In the genomic region with DNA sequence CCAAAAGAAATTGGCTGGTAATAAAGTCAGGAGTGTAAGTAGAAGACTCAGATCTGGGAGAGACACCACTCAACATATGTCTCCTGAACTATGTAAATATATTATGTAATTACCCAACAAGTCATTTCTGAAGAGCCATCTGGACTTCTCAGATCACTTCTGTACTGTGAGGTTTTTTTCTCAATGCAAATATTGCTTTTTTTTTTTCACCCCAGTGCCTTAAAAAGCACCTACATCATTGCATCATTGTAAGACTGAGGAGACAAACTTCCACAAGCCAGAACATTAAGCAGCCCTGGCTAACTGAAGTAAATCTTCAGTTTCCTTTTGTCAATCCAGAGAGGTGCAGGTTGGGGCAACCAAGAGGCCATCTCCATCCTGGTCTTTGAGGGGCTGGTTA, we compare ENCODE assay signal across 34 mouse cellular contexts. TPM values are rescaled to one million over a fixed set of nuclear protein-coding genes. Genes with fewer than 3 reads are reported as not detected.
DNase-seq lines count a peak whose midpoint lies in the region; TF ChIP-seq lines count a peak whose summit lies in the region.
"Had no signal": no experiment of that assay in that cellular context is flagged by ENCODE, and none has a peak within 500 bp of the region (broad histone marks: within the 10 kb centered on the region; RNA-seq: fewer than 3 reads in every experiment).

No protein-coding gene starts in this region.

- no peaks in the 10 kb centered on the region for H3K27me3 ChIP-seq in CH12.LX (replicated peaks)
- H3K27me3 ChIP-seq: embryonic facial prominence, embryonic 15.5 days; forebrain, embryonic 12.5 days; hindbrain, embryonic 15.5 days; limb, embryonic 15.5 days; midbrain, embryonic 13.5 days; neural tube, embryonic 13.5 days had no signal

- H3K9me3 ChIP-seq in CH12.LX (replicated peaks; ENCODE audit: low read length), result peaks cover 9% of the 10 kb centered on the region
- H3K9me3 ChIP-seq: embryonic facial prominence, embryonic 10.5 days; embryonic facial prominence, embryonic 15.5 days; forebrain, embryonic 12.5 days; hindbrain, embryonic 10.5 days; hindbrain, embryonic 15.5 days; limb, embryonic 10.5 days; limb, embryonic 15.5 days; midbrain, embryonic 13.5 days; neural tube, embryonic 13.5 days had no signal

- peak; percentile 20 to 70 for DNase-seq in frontal cortex, adult 2 months (ENCODE audit: extremely low spot score in 1 of 2, low spot score in 1 of 2)
- no peak for DNase-seq in frontal cortex, postnatal 25 days (ENCODE audit: low spot score in 2 of 2)
- peak; percentile 22 to 42 for DNase-seq in left cerebral cortex, adult 9 months (ENCODE audit: low spot score in 2 of 2)
- DNase-seq in left cerebral cortex, adult 18-20 months (ENCODE audit: low spot score in 2 of 2), result no peak
- peak; percentile 92 for DNase-seq in CH12.LX (ENCODE audit: extremely low read depth)
- peak; percentile 84 for DNase-seq in telencephalon, adult 2 months (ENCODE audit: low read depth, low spot score)
- no peak for DNase-seq in kidney, postnatal 10 days
- DNase-seq: adrenal gland, postnatal 25 days; cerebellum, adult 2 months; cerebellum, postnatal 14 days; forebrain, postnatal 0 days; gastrocnemius, postnatal 10 days; heart, postnatal 14 days; kidney, adult 11 months; kidney, postnatal 36 days; layer of hippocampus, postnatal 36 days; lung, adult 2 months; lung, postnatal 10 days; thymus, postnatal 14 days had no signal

- no peaks in the 10 kb centered on the region; the same call in 1 of the 2 replicates for H3K79me2 ChIP-seq in CH12.LX (replicated peaks; ENCODE audit: control insufficient read depth, extremely low read depth, insufficient read depth, poor library complexity, severe bottlenecking)

- peak overlapping the region in 2 of 3 experiments; percentile 1 to 19 for H3K4me3 ChIP-seq in CH12.LX (replicated peaks in 1 of 3; ENCODE audit: low read depth in 2 of 3, low read length in 2 of 3, poor library complexity in 1 of 3)
- H3K4me3 ChIP-seq: embryonic facial prominence, embryonic 10.5 days; embryonic facial prominence, embryonic 15.5 days; forebrain, embryonic 12.5 days; hindbrain, embryonic 10.5 days; hindbrain, embryonic 15.5 days; limb, embryonic 10.5 days; limb, embryonic 15.5 days; midbrain, embryonic 13.5 days; neural tube, embryonic 13.5 days had no signal

- no peak for TF ChIP-seq CTCF in CH12.LX (conservative IDR thresholded peaks at IDR 0.05 in 1 of 2, IDR thresholded peaks at IDR 0.05 in 1 of 2; ENCODE audit: low read depth in 2 of 2, low read length in 2 of 2)

- H3K4me2 ChIP-seq in CH12.LX (ENCODE audit: insufficient read depth, low read depth, poor library complexity, severe bottlenecking), result 0 out of 2 replicates have a peak overlapping the region, but pooled peaks have one; percentile 49
- H3K4me2 ChIP-seq: embryonic facial prominence, embryonic 15.5 days; forebrain, embryonic 12.5 days; hindbrain, embryonic 15.5 days; limb, embryonic 15.5 days; midbrain, embryonic 13.5 days; neural tube, embryonic 13.5 days had no signal

- in situ Hi-C loops in CH12.LX (cut with MboI; ENCODE audit: low pct_ligation_motif_present, low pct_unique_long_range_greater_than_20kb, low sequenced_read_pairs), result no loop called here

- peak; percentile 36 for TF ChIP-seq RAD21 in CH12.LX (IDR thresholded peaks at IDR 0.05; ENCODE audit: low read depth, low read length)

- TF ChIP-seq POLR2A in CH12.LX (IDR thresholded peaks at IDR 0.05; ENCODE audit: low read depth, low read length), result peak; percentile 70

- dilution Hi-C loops in CH12.LX (cut with MboI; ENCODE audit: extremely low pct_ligation_motif_present, extremely low pct_unique_long_range_greater_than_20kb, low sequenced_read_pairs), result no loop called here

- peaks cover 26 to 76% of the 10 kb centered on the region in 2 experiments for H3K4me1 ChIP-seq in CH12.LX (ENCODE audit: control insufficient read depth in 1 of 2, insufficient read depth in 2 of 2)
- H3K4me1 ChIP-seq: embryonic facial prominence, embryonic 10.5 days; embryonic facial prominence, embryonic 15.5 days; forebrain, embryonic 12.5 days; hindbrain, embryonic 10.5 days; hindbrain, embryonic 15.5 days; limb, embryonic 10.5 days; limb, embryonic 15.5 days; midbrain, embryonic 13.5 days; neural tube, embryonic 13.5 days had no signal

- H3K36me3 ChIP-seq in CH12.LX (replicated peaks in 1 of 2; ENCODE audit: control insufficient read depth in 1 of 2, insufficient read depth in 1 of 2, low read length in 1 of 2), result peaks cover 0 to 7% of the 10 kb centered on the region in 2 experiments
- H3K36me3 ChIP-seq: embryonic facial prominence, embryonic 10.5 days; embryonic facial prominence, embryonic 15.5 days; forebrain, embryonic 12.5 days; hindbrain, embryonic 10.5 days; hindbrain, embryonic 15.5 days; limb, embryonic 10.5 days; limb, embryonic 15.5 days; midbrain, embryonic 13.5 days; neural tube, embryonic 13.5 days had no signal

- H3K27ac ChIP-seq in CH12.LX (ENCODE audit: insufficient read depth, low read depth), result peak overlapping the region; percentile 99
- H3K27ac ChIP-seq: embryonic facial prominence, embryonic 10.5 days; embryonic facial prominence, embryonic 15.5 days; forebrain, embryonic 12.5 days; hindbrain, embryonic 10.5 days; hindbrain, embryonic 15.5 days; limb, embryonic 10.5 days; limb, embryonic 15.5 days; liver, embryonic 14.5 days; macrophage; midbrain, embryonic 13.5 days; neural tube, embryonic 13.5 days had no signal

- peak overlapping the region; percentile 80 for H3K9ac ChIP-seq in CH12.LX (ENCODE audit: insufficient read depth, low read depth)
- H3K9ac ChIP-seq: embryonic facial prominence, embryonic 15.5 days; forebrain, embryonic 12.5 days; forebrain, postnatal 0 days; hindbrain, embryonic 15.5 days; limb, embryonic 15.5 days; liver, embryonic 14.5 days; midbrain, embryonic 13.5 days; neural tube, embryonic 13.5 days had no signal

- TF ChIP-seq EP300 in CH12.LX (IDR thresholded peaks at IDR 0.05; ENCODE audit: low read length), result peak; percentile 100

TF ChIP-seq in CH12.LX, 34 proteins besides CTCF, POLR2A, EP300 and RAD21:
- TF ChIP-seq HCFC1 (IDR thresholded peaks at IDR 0.05; ENCODE audit: low read depth, low read length), result peak; percentile 54
- no peak for TF ChIP-seq MAX (IDR thresholded peaks at IDR 0.05; ENCODE audit: low read length)
- peak; percentile 66; the same call in 1 of the 2 replicates for TF ChIP-seq SIN3A (IDR thresholded peaks at IDR 0.05; ENCODE audit: low read length)
- peak; percentile 99 for TF ChIP-seq ETS1 (conservative IDR thresholded peaks at IDR 0.05; ENCODE audit: low read depth, low read length)
- TF ChIP-seq NELFE (IDR thresholded peaks at IDR 0.05; ENCODE audit: low read depth, low read length), result peak; percentile 64
- peak; percentile 92 for TF ChIP-seq BHLHE40 (IDR thresholded peaks at IDR 0.05; ENCODE audit: low read depth, low read length)
- TF ChIP-seq TCF12 (IDR thresholded peaks at IDR 0.05; ENCODE audit: low read depth, low read length), result peak; percentile 99
- TF ChIP-seq USF2 (conservative IDR thresholded peaks at IDR 0.05; ENCODE audit: low read depth, low read length), result no peak
- TF ChIP-seq MAFK (IDR thresholded peaks at IDR 0.05; ENCODE audit: insufficient replicate concordance, low read length), result peak; percentile 70; the same call in 1 of the 2 replicates
- peak; percentile 99 for TF ChIP-seq JUND (conservative IDR thresholded peaks at IDR 0.05; ENCODE audit: low read depth, low read length)
- TF ChIP-seq CHD2 (IDR thresholded peaks at IDR 0.05; ENCODE audit: low read length), result peak; percentile 83
- TF ChIP-seq TBP (conservative IDR thresholded peaks at IDR 0.05; ENCODE audit: low read depth, low read length), result peak; percentile 98
- TF ChIP-seq UBTF (IDR thresholded peaks at IDR 0.05; ENCODE audit: low read depth, low read length), result no peak
- TF ChIP-seq ZKSCAN1 (IDR thresholded peaks at IDR 0.05; ENCODE audit: borderline replicate concordance, low read depth, low read length), result no peak
- TF ChIP-seq SMC3 (IDR thresholded peaks at IDR 0.05; ENCODE audit: low read depth, low read length), result peak; percentile 2; the same call in 1 of the 2 replicates
- no peak; the same call in 1 of the 2 replicates for TF ChIP-seq POLR2AphosphoS2 (IDR thresholded peaks at IDR 0.05; ENCODE audit: low read depth, low read length)
- no peak for TF ChIP-seq NRF1 (IDR thresholded peaks at IDR 0.05; ENCODE audit: low read depth, low read length)
- peak; percentile 100 for TF ChIP-seq ZNF384 (IDR thresholded peaks at IDR 0.05; ENCODE audit: low read depth, low read length)
- no peak; the same call in 1 of the 2 replicates for TF ChIP-seq ELF1 (IDR thresholded peaks at IDR 0.05; ENCODE audit: low read depth, low read length)
- TF ChIP-seq E2F4 (IDR thresholded peaks at IDR 0.05; ENCODE audit: insufficient replicate concordance, low read depth, low read length), result peak; percentile 55; the same call in 1 of the 2 replicates
- peak; percentile 98 for TF ChIP-seq MEF2A (IDR thresholded peaks at IDR 0.05; ENCODE audit: borderline replicate concordance, low read depth, low read length)
- TF ChIP-seq CHD1 (IDR thresholded peaks at IDR 0.05; ENCODE audit: low read depth, low read length), result no peak
- TF ChIP-seq MYC (IDR thresholded peaks at IDR 0.05; ENCODE audit: low read depth, low read length), result peak; percentile 86
- peak; percentile 71; the same call in 1 of the 2 replicates for TF ChIP-seq ZMIZ1 (IDR thresholded peaks at IDR 0.05; ENCODE audit: low read depth, low read length)
- peak; percentile 98 for TF ChIP-seq JUN (IDR thresholded peaks at IDR 0.05; ENCODE audit: insufficient read depth, low read depth, low read length)
- TF ChIP-seq MAZ (IDR thresholded peaks at IDR 0.05; ENCODE audit: low read depth, low read length), result peak; percentile 75; the same call in 1 of the 2 replicates
- TF ChIP-seq RCOR1 (conservative IDR thresholded peaks at IDR 0.05; ENCODE audit: low read depth, low read length), result peak; percentile 81; the same call in 1 of the 2 replicates
- no peak for TF ChIP-seq USF1 (IDR thresholded peaks at IDR 0.05; ENCODE audit: low read depth, low read length)
- no peak for TF ChIP-seq ZC3H11A (IDR thresholded peaks at IDR 0.05; ENCODE audit: low read depth, low read length)
- TF ChIP-seq IRF4 (IDR thresholded peaks at IDR 0.05; ENCODE audit: low read depth, low read length), result peak; percentile 99
TF ChIP-seq in CH12.LX: peak in this region for 20.

RNA-seq across cellular contexts. Expression of a gene that starts 55.8 kb away (rescaled TPM):
- 0.32 and 0.40 TPM in 2 replicates for polyA plus RNA-seq in frontal cortex, adult 2 months (2012; rRNA removed)
- not detected for total RNA-seq in left cerebral cortex, adult 18-20 months (2021)
- total RNA-seq in CH12.LX (2012; rRNA removed) (37.1 and 39.2 TPM in 2 replicates), CH12.LX (2014; rRNA removed) (2.4 and 4.2 TPM in 2 replicates)
- 6.1 and 7.2 TPM in 2 replicates for polyA plus RNA-seq in CH12.LX (2012; ENCODE audit: insufficient read length, low read depth)
- total RNA-seq: forebrain, postnatal 0 days; gastrocnemius, postnatal 10 days; granulocyte monocyte progenitor cell, adult 5-6 weeks; megakaryocyte-erythroid progenitor cell, adult 5-6 weeks had no signal
- polyA plus RNA-seq: embryonic facial prominence, embryonic 10.5 days; forebrain, postnatal 0 days; heart, embryonic 14.5 days; hindbrain, embryonic 10.5 days; inflammation-experienced regulatory T-cells, adult 6 months; limb, embryonic 10.5 days; midbrain, embryonic 13.5 days had no signal

Comparison
In these comparisons a context has a peak if more than half of its experiments do, and no peak if none do; other contexts are left out.
1. DNase-seq: peak in frontal cortex, adult 2 months (2 of 2), left cerebral cortex, adult 9 months (2 of 2), CH12.LX (single experiment) and telencephalon, adult 2 months (single experiment); none in frontal cortex, postnatal 25 days (0 of 2), left cerebral cortex, adult 18-20 months (0 of 2) and kidney, postnatal 10 days (single experiment).